In genomic region chr13:32608413-32608812, GRCm38 (mm10) we compare ENCODE assay signal across 20 mouse cellular contexts.
DNase-seq lines count a peak whose midpoint lies in the region; ATAC-seq and TF ChIP-seq lines count a peak whose summit lies in the region.
"Had no signal": no experiment of that assay in that cellular context is flagged by ENCODE, and none has a peak within 500 bp of the region (broad histone marks: within the 10 kb centered on the region; RNA-seq: fewer than 3 reads in every experiment).

No protein-coding gene starts in this region.

- H3K4me3 ChIP-seq in kidney, adult 2 months (ENCODE audit: insufficient read depth, low read depth, low read length): no peak overlapping the region
- H3K4me3 ChIP-seq in kidney, embryonic 14.5 days (ENCODE audit: low read length): no peak overlapping the region
- no peak overlapping the region for H3K4me3 ChIP-seq in liver, embryonic 14.5 days (ENCODE audit: insufficient read depth in 1 of 2, low read depth in 2 of 2, low read length in 2 of 2)
- H3K4me3 ChIP-seq in liver, embryonic 12.5 days: no peak overlapping the region
- no peak overlapping the region for H3K4me3 ChIP-seq in CH12.LX (replicated peaks in 1 of 3; ENCODE audit: low read depth in 2 of 3, low read length in 2 of 3, poor library complexity in 1 of 3)
- no peak overlapping the region for H3K4me3 ChIP-seq in hindbrain, embryonic 10.5 days
- H3K4me3 ChIP-seq: embryonic facial prominence, embryonic 13.5 days; heart, embryonic 10.5 days; intestine, embryonic 15.5 days; neural tube, embryonic 13.5 days had no signal

- no peak overlapping the region for H3K4me2 ChIP-seq in kidney, embryonic 14.5 days (replicated peaks; ENCODE audit: low read depth, low read length)
- H3K4me2 ChIP-seq in liver, embryonic 14.5 days (ENCODE audit: low read depth): no peak overlapping the region
- no peak overlapping the region for H3K4me2 ChIP-seq in liver, embryonic 12.5 days
- no peak overlapping the region for H3K4me2 ChIP-seq in CH12.LX (ENCODE audit: insufficient read depth, low read depth, poor library complexity, severe bottlenecking)
- H3K4me2 ChIP-seq: embryonic facial prominence, embryonic 13.5 days; hindbrain, embryonic 14.5 days; intestine, embryonic 15.5 days; midbrain, embryonic 11.5 days; neural tube, embryonic 13.5 days had no signal

- peak; percentile 46 for TF ChIP-seq RAD21 in CH12.LX (IDR thresholded peaks at IDR 0.05; ENCODE audit: low read depth, low read length)

- TF ChIP-seq POLR2A in kidney, adult 2 months (IDR thresholded peaks at IDR 0.05; ENCODE audit: low read depth, low read length): no peak
- TF ChIP-seq POLR2A in CH12.LX (IDR thresholded peaks at IDR 0.05; ENCODE audit: low read depth, low read length): no peak

- TF ChIP-seq CTCF in kidney, adult 2 months (conservative IDR thresholded peaks at IDR 0.05; ENCODE audit: insufficient read depth, insufficient read length, low read depth, low read length): peak; percentile 65
- peak; percentile 26; the same call in 1 of the 2 replicates for TF ChIP-seq CTCF in liver, embryonic 14.5 days (IDR thresholded peaks at IDR 0.05; ENCODE audit: low read depth)
- TF ChIP-seq CTCF in CH12.LX (conservative IDR thresholded peaks at IDR 0.05 in 1 of 2, IDR thresholded peaks at IDR 0.05 in 1 of 2; ENCODE audit: low read depth in 2 of 2, low read length in 2 of 2): peak in 1 of 2 experiments; percentile 58; a peak in 2 of 4 replicates

- H3K9ac ChIP-seq in kidney, embryonic 14.5 days (ENCODE audit: low read depth, low read length): no peak overlapping the region
- H3K9ac ChIP-seq in liver, embryonic 14.5 days (replicated peaks): no peak overlapping the region
- H3K9ac ChIP-seq in liver, embryonic 12.5 days: no peak overlapping the region
- H3K9ac ChIP-seq in CH12.LX (ENCODE audit: insufficient read depth, low read depth): no peak overlapping the region
- H3K9ac ChIP-seq: embryonic facial prominence, embryonic 13.5 days; hindbrain, embryonic 14.5 days; intestine, embryonic 15.5 days; neural tube, embryonic 13.5 days had no signal

- 72% methylated on average over 3 of the region's 3 CpGs for WGBS in kidney, adult 2 months
- 68% methylated on average over 3 of the region's 3 CpGs for WGBS in kidney, embryonic 14.5 days
- 50% methylated on average over 3 of the region's 3 CpGs for WGBS in liver, embryonic 14.5 days (ENCODE audit: insufficient replicate concordance)
- WGBS in liver, embryonic 12.5 days (ENCODE audit: insufficient replicate concordance): 66% methylated on average over 3 of the region's 3 CpGs
- 82% methylated on average over 3 of the region's 3 CpGs for WGBS in hindbrain, embryonic 10.5 days

- no peaks in the 10 kb centered on the region for H3K36me3 ChIP-seq in kidney, adult 2 months (ENCODE audit: control insufficient read depth, insufficient read depth, low read length)
- no peaks in the 10 kb centered on the region for H3K36me3 ChIP-seq in kidney, embryonic 14.5 days (ENCODE audit: control insufficient read depth, insufficient read depth, low read length)
- H3K36me3 ChIP-seq in liver, embryonic 14.5 days (replicated peaks; ENCODE audit: control insufficient read depth, insufficient read depth, low read depth): no peaks in the 10 kb centered on the region
- H3K36me3 ChIP-seq in liver, embryonic 12.5 days: no peaks in the 10 kb centered on the region
- no peaks in the 10 kb centered on the region for H3K36me3 ChIP-seq in CH12.LX (replicated peaks in 1 of 2; ENCODE audit: control insufficient read depth in 1 of 2, insufficient read depth in 1 of 2, low read length in 1 of 2)
- H3K36me3 ChIP-seq in hindbrain, embryonic 10.5 days: no peaks in the 10 kb centered on the region
- H3K36me3 ChIP-seq: embryonic facial prominence, embryonic 13.5 days; heart, embryonic 10.5 days; intestine, embryonic 15.5 days; neural tube, embryonic 13.5 days had no signal

- H3K4me1 ChIP-seq in kidney, adult 2 months (ENCODE audit: control insufficient read depth, insufficient read depth, low read length): no peaks in the 10 kb centered on the region
- H3K4me1 ChIP-seq in kidney, embryonic 14.5 days (ENCODE audit: control insufficient read depth, insufficient read depth, low read length): peaks cover 17% of the 10 kb centered on the region; the same call in 1 of the 2 replicates
- no peaks in the 10 kb centered on the region for H3K4me1 ChIP-seq in liver, embryonic 14.5 days (replicated peaks; ENCODE audit: control insufficient read depth in 2 of 2, insufficient read depth in 2 of 2, low read length in 1 of 2)
- no peaks in the 10 kb centered on the region for H3K4me1 ChIP-seq in liver, embryonic 12.5 days
- peaks cover 3 to 35% of the 10 kb centered on the region in 2 experiments; a peak in 3 of 4 replicates for H3K4me1 ChIP-seq in CH12.LX (ENCODE audit: control insufficient read depth in 1 of 2, insufficient read depth in 2 of 2)
- H3K4me1 ChIP-seq in hindbrain, embryonic 10.5 days (replicated peaks): peaks cover 11% of the 10 kb centered on the region; the same call in 1 of the 2 replicates
- H3K4me1 ChIP-seq: neural tube, embryonic 13.5 days had no signal

- in situ Hi-C loops in CH12.LX (cut with MboI; ENCODE audit: low pct_ligation_motif_present, low pct_unique_long_range_greater_than_20kb, low sequenced_read_pairs): loop anchor here (10.0 kb wide), 2 partner anchors 56 to 104 kb away; no protein-coding TSS in a partner anchor

- peak; percentile 33 for DNase-seq in kidney, adult 2 months
- DNase-seq in liver, embryonic 14.5 days (ENCODE audit: low read depth in 3 of 3, low spot score in 3 of 3): no peak
- DNase-seq in 416B (ENCODE audit: low read depth): peak; percentile 23
- DNase-seq in CH12.LX (ENCODE audit: extremely low read depth): peak; percentile 27
- no peak for DNase-seq in hindbrain, embryonic 10.5 days (ENCODE audit: low spot score)
- no peak for DNase-seq in cerebellum, postnatal 10 days
- DNase-seq: cerebellum, adult 9-10 months; gastrocnemius, postnatal 36 days; heart, postnatal 10 days; thymus, postnatal 25 days had no signal

- no peaks in the 10 kb centered on the region for H3K9me3 ChIP-seq in kidney, embryonic 14.5 days (ENCODE audit: control insufficient read depth, low read length)
- H3K9me3 ChIP-seq in liver, embryonic 14.5 days (ENCODE audit: control insufficient read depth, low read length): no peaks in the 10 kb centered on the region
- no peaks in the 10 kb centered on the region for H3K9me3 ChIP-seq in liver, embryonic 12.5 days (replicated peaks)
- no peaks in the 10 kb centered on the region for H3K9me3 ChIP-seq in CH12.LX (replicated peaks; ENCODE audit: low read length)
- no peaks in the 10 kb centered on the region for H3K9me3 ChIP-seq in hindbrain, embryonic 10.5 days
- H3K9me3 ChIP-seq: embryonic facial prominence, embryonic 13.5 days; heart, embryonic 10.5 days; intestine, embryonic 15.5 days; neural tube, embryonic 13.5 days had no signal

- dilution Hi-C loops in CH12.LX (cut with MboI; ENCODE audit: extremely low pct_ligation_motif_present, extremely low pct_unique_long_range_greater_than_20kb, low sequenced_read_pairs): no loop called here

- no peak for TF ChIP-seq EP300 in liver, embryonic 14.5 days (IDR thresholded peaks at IDR 0.05; ENCODE audit: low read depth)
- no peak for TF ChIP-seq EP300 in CH12.LX (IDR thresholded peaks at IDR 0.05; ENCODE audit: low read length)

- no peaks in the 10 kb centered on the region for H3K27me3 ChIP-seq in kidney, adult 2 months (replicated peaks; ENCODE audit: control insufficient read depth, insufficient read depth, low read length)
- H3K27me3 ChIP-seq in kidney, embryonic 14.5 days (ENCODE audit: control insufficient read depth, insufficient read depth, low read length): no peaks in the 10 kb centered on the region
- no peaks in the 10 kb centered on the region for H3K27me3 ChIP-seq in liver, embryonic 14.5 days (ENCODE audit: control insufficient read depth, insufficient read depth, low read length)
- H3K27me3 ChIP-seq in liver, embryonic 12.5 days (replicated peaks): no peaks in the 10 kb centered on the region
- no peaks in the 10 kb centered on the region for H3K27me3 ChIP-seq in CH12.LX (replicated peaks)
- H3K27me3 ChIP-seq in hindbrain, embryonic 10.5 days (ENCODE audit: insufficient read depth, poor library complexity, severe bottlenecking): no peaks in the 10 kb centered on the region
- H3K27me3 ChIP-seq: embryonic facial prominence, embryonic 13.5 days; intestine, embryonic 15.5 days; neural tube, embryonic 13.5 days had no signal

- no peak for ATAC-seq in kidney, embryonic 14.5 days (ENCODE audit: low FRiP score, low TSS enrichment)
- no peak for ATAC-seq in liver, embryonic 14.5 days (ENCODE audit: insufficient read depth)
- ATAC-seq in liver, embryonic 12.5 days: no peak
- ATAC-seq: activated CD4-positive, CD25-positive, alpha-beta regulatory T cell, adult 4 months; intestine, embryonic 15.5 days had no signal

- no peaks in the 10 kb centered on the region for H3K79me2 ChIP-seq in CH12.LX (replicated peaks; ENCODE audit: control insufficient read depth, extremely low read depth, insufficient read depth, poor library complexity, severe bottlenecking)

- no peak overlapping the region for H3K27ac ChIP-seq in kidney, adult 2 months (ENCODE audit: insufficient read depth, low read depth, low read length)
- H3K27ac ChIP-seq in kidney, embryonic 14.5 days (ENCODE audit: low read depth, low read length): no peak overlapping the region
- no peak overlapping the region for H3K27ac ChIP-seq in liver, embryonic 14.5 days
- no peak overlapping the region for H3K27ac ChIP-seq in liver, embryonic 12.5 days
- no peak overlapping the region for H3K27ac ChIP-seq in CH12.LX (ENCODE audit: insufficient read depth, low read depth)
- H3K27ac ChIP-seq in hindbrain, embryonic 10.5 days: no peak overlapping the region
- H3K27ac ChIP-seq: embryonic facial prominence, embryonic 13.5 days; heart, embryonic 10.5 days; hindbrain, embryonic 14.5 days; intestine, embryonic 15.5 days; macrophage; neural tube, embryonic 13.5 days had no signal

TF ChIP-seq in CH12.LX, 34 proteins besides CTCF, POLR2A, EP300 and RAD21:
- TF ChIP-seq USF1 (IDR thresholded peaks at IDR 0.05; ENCODE audit: low read depth, low read length) (no peak), SMC3 (IDR thresholded peaks at IDR 0.05; ENCODE audit: low read depth, low read length) (peak; percentile 48), UBTF (IDR thresholded peaks at IDR 0.05; ENCODE audit: low read depth, low read length) (no peak), ELF1 (IDR thresholded peaks at IDR 0.05; ENCODE audit: low read depth, low read length) (no peak)

Comparison
In these comparisons a context has a peak if more than half of its experiments do, and no peak if none do; other contexts are left out.
1. DNase-seq: peak in kidney, adult 2 months (single experiment), 416B (single experiment) and CH12.LX (single experiment); none in liver, embryonic 14.5 days (0 of 3), hindbrain, embryonic 10.5 days (single experiment) and cerebellum, postnatal 10 days (0 of 2).